Mouse (Mus musculus) cortical plate, adult 2 months (tissue): ENCODE measurements at regions not wholly inside any gene's neighbourhood (a gene's known extent, or its start where the extent isn't known, plus 50 kb on each side); places are given as distances from the start of the nearest gene placed in this dataset.

Experiments
- H3K27ac ChIP-seq: fragments of 200-500 bp; 2 replicates; pipeline ENCODE4 v1.5.1; 2012; ENCODE audit warnings: low read length, control low read depth, inconsistent platforms; ENCODE audit not compliant: insufficient read depth
- H3K4me1 ChIP-seq: fragments of 200-500 bp; 2 replicates; pipeline ENCODE4 v1.6.1; 2011; ENCODE audit warnings: low read length; ENCODE audit not compliant: control insufficient read depth, insufficient read depth
- H3K4me3 ChIP-seq: fragments of 200-500 bp; 2 replicates; pipeline ENCODE4 v1.5.1; 2011; ENCODE audit warnings: mild to moderate bottlenecking, low read length, control low read depth; ENCODE audit not compliant: insufficient read depth
- CTCF ChIP-seq: fragments of 200-500 bp; IDR thresholded peaks from 2 replicates; pipeline ENCODE4 v1.5.1; 2011; ENCODE audit warnings: mild to moderate bottlenecking, control low read depth, low read length; ENCODE audit not compliant: insufficient read depth; ENCODE audit errors: extremely low read depth
- POLR2A ChIP-seq: fragments of 200-500 bp; IDR thresholded peaks from 2 replicates; pipeline ENCODE4 v1.6.1; 2011; ENCODE audit warnings: mild to moderate bottlenecking, low read length, control low read depth; ENCODE audit not compliant: insufficient read depth; ENCODE audit errors: extremely low read depth

DNA sequence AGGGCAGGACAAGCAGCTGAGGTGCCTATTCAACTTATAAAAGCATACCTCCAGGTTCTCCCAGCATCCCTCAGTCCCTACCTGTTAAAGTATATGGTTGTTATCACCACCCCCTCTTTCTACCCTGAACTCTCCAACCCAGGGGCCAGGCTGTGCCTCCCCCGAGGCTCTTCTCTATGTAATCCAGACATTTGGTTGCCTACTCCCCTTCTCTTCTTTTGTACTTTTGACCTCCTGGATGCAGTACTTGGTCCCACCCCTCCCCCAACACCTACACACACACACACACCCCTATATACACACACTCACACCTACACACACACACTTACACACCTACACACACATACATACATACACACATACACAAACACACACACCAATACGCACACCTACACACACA lies 180.4 kb upstream of the Frmd6 start:
- H3K27ac ChIP-seq: no peak overlapping the region
- no peak overlapping the region for H3K4me3 ChIP-seq
- H3K4me1 ChIP-seq: 0 out of 2 replicates have a peak, but pooled peaks cover 1% of the 10 kb centered on the region
- TF ChIP-seq CTCF: no peak
- no peak for TF ChIP-seq POLR2A

DNA sequence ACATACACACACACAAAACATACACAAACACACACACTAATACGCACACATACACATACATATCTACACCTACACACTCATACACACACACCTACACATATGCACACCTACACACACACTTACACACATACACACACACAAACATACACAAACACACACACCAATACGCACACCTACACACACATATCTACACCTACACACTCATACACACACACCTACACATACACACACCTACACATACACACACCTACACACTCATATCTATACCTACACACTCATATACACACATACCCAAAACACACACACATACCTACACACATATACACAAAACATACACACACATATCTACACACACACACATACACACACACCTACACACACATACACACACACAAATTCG lies 179.9 kb upstream of the Frmd6 start:
- TF ChIP-seq CTCF (no peak), POLR2A (no peak)
- Histone ChIP-seq H3K4me1 (0 out of 2 replicates have a peak, but pooled peaks cover 1% of the 10 kb centered on the region), H3K27ac (no peak overlapping the region), H3K4me3 (no peak overlapping the region)

GRCm38 (mm10) chr12:70647516-70647915 lies 177.8 kb upstream of the Frmd6 start:
- H3K27ac ChIP-seq: no peak overlapping the region
- H3K4me3 ChIP-seq: no peak overlapping the region
- H3K4me1 ChIP-seq: 0 out of 2 replicates have a peak, but pooled peaks cover 1% of the 10 kb centered on the region
- TF ChIP-seq POLR2A: no peak

DNA sequence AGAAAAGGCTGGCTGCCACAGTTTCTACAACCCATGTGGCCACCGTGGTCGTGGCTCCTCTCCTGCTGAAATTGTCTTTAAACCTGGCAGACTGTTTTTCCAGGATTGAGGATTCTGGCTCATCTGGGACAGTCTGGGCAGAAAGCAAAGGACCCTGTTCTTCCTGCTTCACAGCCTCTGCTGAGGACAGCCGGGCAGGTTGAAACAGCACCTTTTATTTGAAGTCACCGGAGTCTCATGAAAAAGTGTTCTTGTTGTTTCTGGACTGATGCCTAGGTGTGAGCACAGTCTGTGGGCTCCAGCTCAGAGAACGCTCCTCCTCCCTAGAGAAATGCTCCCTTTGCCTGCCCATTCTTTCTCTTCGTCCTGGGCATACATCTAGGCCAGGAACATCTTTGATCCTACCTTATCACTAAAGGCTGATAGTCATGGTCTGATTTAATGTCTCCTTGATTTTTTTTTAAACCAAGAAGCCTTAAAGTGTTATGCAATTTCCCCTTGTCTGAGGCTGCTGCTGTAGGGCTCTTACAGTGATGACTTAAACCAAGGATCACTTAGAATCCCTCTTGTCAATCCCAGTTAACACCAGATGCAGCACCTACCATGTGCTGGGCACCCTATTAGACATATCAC lies 177.0 kb upstream of the Frmd6 start:
- TF ChIP-seq CTCF: no peak
- no peak for TF ChIP-seq POLR2A
- H3K4me1 ChIP-seq: 0 out of 2 replicates have a peak, but pooled peaks cover 1% of the 10 kb centered on the region
- H3K4me3 ChIP-seq: no peak overlapping the region
- H3K27ac ChIP-seq: no peak overlapping the region

- 0 out of 2 replicates have a peak, but pooled peaks cover 1% of the 10 kb centered on the region for H3K4me1 ChIP-seq
- no peak for TF ChIP-seq POLR2A
- no peak for TF ChIP-seq CTCF
- H3K27ac ChIP-seq: no peak overlapping the region
These were observed 176.5 kb upstream of the Frmd6 start for GRCm38 (mm10) chr12:70648812-70649188.

DNA sequence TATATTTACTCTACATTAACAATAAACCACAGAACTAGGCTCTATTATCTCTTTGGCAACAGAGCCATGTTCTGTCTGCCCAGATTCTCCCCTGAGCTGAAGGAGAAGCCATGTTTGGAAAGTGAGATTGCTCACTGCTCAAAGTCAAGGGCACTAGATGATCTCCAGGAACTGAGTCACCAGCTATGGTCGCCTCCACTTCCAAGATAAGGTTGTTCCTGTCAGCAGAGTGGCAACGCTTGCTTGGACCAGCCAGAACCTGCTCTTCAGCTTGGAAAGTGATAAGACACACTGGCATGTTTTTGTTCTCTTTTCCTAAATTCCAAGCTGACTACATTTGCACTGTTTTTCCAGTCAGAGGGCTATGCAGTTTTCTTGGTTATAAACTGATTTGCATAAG lies 175.6 kb upstream of the Frmd6 start:
- Histone ChIP-seq H3K4me1 (0 out of 2 replicates have a peak, but pooled peaks cover 1% of the 10 kb centered on the region), H3K4me3 (no peak overlapping the region), H3K27ac (no peak overlapping the region)
- TF ChIP-seq CTCF: no peak
- no peak for TF ChIP-seq POLR2A

More at GRCm38 (mm10) chr12:70648812-70649188, 176.5 kb upstream of the Frmd6 start:
- H3K4me3 ChIP-seq: no peak overlapping the region

GRCm38 (mm10) chr12:70650470-70650869 lies 174.8 kb upstream of the Frmd6 start:
- TF ChIP-seq CTCF (no peak), POLR2A (no peak)
- Histone ChIP-seq H3K27ac (no peak overlapping the region), H3K4me1 (0 out of 2 replicates have a peak, but pooled peaks cover 1% of the 10 kb centered on the region), H3K4me3 (no peak overlapping the region)

GRCm38 (mm10) chr12:70652751-70653150 lies 172.6 kb upstream of the Frmd6 start:
- H3K4me3 ChIP-seq: no peak overlapping the region
- 0 out of 2 replicates have a peak, but pooled peaks cover 1% of the 10 kb centered on the region for H3K4me1 ChIP-seq
- no peak for TF ChIP-seq POLR2A
- no peak for TF ChIP-seq CTCF
- H3K27ac ChIP-seq: no peak overlapping the region

GRCm38 (mm10) chr12:70653971-70654370 lies 171.3 kb upstream of the Frmd6 start:
- Histone ChIP-seq H3K27ac (no peak overlapping the region), H3K4me1 (no peaks in the 10 kb centered on the region), H3K4me3 (no peak overlapping the region)
- TF ChIP-seq POLR2A (no peak), CTCF (no peak)

- TF ChIP-seq CTCF (no peak), POLR2A (no peak)
- no peaks in the 10 kb centered on the region for H3K4me1 ChIP-seq
- H3K27ac ChIP-seq: no peak overlapping the region
- no peak overlapping the region for H3K4me3 ChIP-seq
These were observed 170.8 kb upstream of the Frmd6 start for GRCm38 (mm10) chr12:70654546-70654945.
